Mouse (Mus musculus): ENCODE measurements around the gene Cwc25.
"Not testable (repeated sequence)": the region's sequence is repeated elsewhere in the genome, so short reads cannot be mapped to it uniquely, and the experiment has no call there.

Cwc25 gene

GRCm38 (mm10) chr11:97723709-97724108 lies 42.6 kb downstream of the Cwc25 start:
- DNase-seq (ENCODE audit: low spot score), result no peak

- DNase-seq (ENCODE audit: low spot score), result no peak
Observed at GRCm38 (mm10) chr11:97721338-97721737, 45.0 kb downstream of the Cwc25 start.

- DNase-seq (ENCODE audit: low spot score), result no peak
Observed at GRCm38 (mm10) chr11:97719041-97719440, 47.3 kb downstream of the Cwc25 start.

- DNase-seq (ENCODE audit: low spot score), result no peak
Observed at GRCm38 (mm10) chr11:97718281-97718860, 48.0 kb downstream of the Cwc25 start.

- DNase-seq (ENCODE audit: low spot score), result no peak
Observed at GRCm38 (mm10) chr11:97717369-97718280, 48.7 kb downstream of the Cwc25 start.

- DNase-seq (ENCODE audit: low spot score), result no peak
Observed at GRCm38 (mm10) chr11:97716021-97716420, 50.3 kb downstream of the Cwc25 start.

GRCm38 (mm10) chr11:97714784-97715760 lies 51.3 kb downstream of the Cwc25 start:
- no peak for DNase-seq (ENCODE audit: low spot score)

- no peak for DNase-seq (ENCODE audit: low spot score)
Observed at GRCm38 (mm10) chr11:97714356-97714755, 52.0 kb downstream of the Cwc25 start.

- no peak for DNase-seq (ENCODE audit: low spot score)
Observed at GRCm38 (mm10) chr11:97713896-97714295, 52.5 kb downstream of the Cwc25 start.

GRCm38 (mm10) chr11:97712286-97712685 lies 54.1 kb downstream of the Cwc25 start:
- no peak for DNase-seq (ENCODE audit: low spot score)

GRCm38 (mm10) chr11:97711200-97711900 lies 55.0 kb downstream of the Cwc25 start:
- DNase-seq (ENCODE audit: low spot score), result no peak

- not testable (repeated sequence) for DNase-seq (ENCODE audit: low spot score)
Observed at GRCm38 (mm10) chr11:97710067-97710466, 56.3 kb downstream of the Cwc25 start.

- peak; percentile 97 for DNase-seq (ENCODE audit: low spot score)
Observed at GRCm38 (mm10) chr11:97703039-97703826, 63.1 kb downstream of the Cwc25 start, which contains the start of gene Psmb3. Gene Psmb3, plus strand, starts transcription at chr11:97703399.

- peak; percentile 71 for DNase-seq (ENCODE audit: low spot score)
Observed at GRCm38 (mm10) chr11:97702393-97702745, 64.0 kb downstream of the Cwc25 start.

- DNase-seq (ENCODE audit: low spot score), result no peak
Observed at GRCm38 (mm10) chr11:97701581-97702392, 64.6 kb downstream of the Cwc25 start.

- DNase-seq (ENCODE audit: low spot score), result no peak
Observed at GRCm38 (mm10) chr11:97700746-97701580, 65.4 kb downstream of the Cwc25 start.

- DNase-seq (ENCODE audit: low spot score), result peak; percentile 63
Observed at GRCm38 (mm10) chr11:97700003-97700745, 66.2 kb downstream of the Cwc25 start, which contains the start of gene Pcgf2. Gene Pcgf2, minus strand, starts transcription at chr11:97700497.

- DNase-seq (ENCODE audit: low spot score), result no peak
Observed at GRCm38 (mm10) chr11:97699626-97700002, 66.7 kb downstream of the Cwc25 start.
